Mouse (Mus musculus) ES-Bruce4 (cell line): ENCODE measurements around the gene Mef2c.

Experiments
- CTCF ChIP-seq: IDR thresholded peaks from one replicate; pipeline ENCODE4 v1.8.1; 2011; ENCODE audit warnings: low read depth, low read length
- POLR2A ChIP-seq: IDR thresholded peaks from one replicate; pipeline ENCODE4 v1.8.1; 2011; ENCODE audit warnings: low read length; ENCODE audit not compliant: insufficient read depth

- TF ChIP-seq POLR2A (no peak), CTCF (no peak)
Measured at GRCm38 (mm10) chr13:83607883-83608581, 104.2 kb downstream of the Mef2c start.
